Mouse (Mus musculus) ES-Bruce4 (cell line): ENCODE measurements around the gene Nps. TPM values are rescaled to one million over a fixed set of nuclear protein-coding genes. Genes with fewer than 3 reads are reported as not detected.

Source experiments
- H3K27ac ChIP-seq: 2 replicates; pipeline ENCODE4 v1.5.1; 2012; ENCODE audit warnings: low read length, inconsistent platforms; ENCODE audit not compliant: insufficient read depth
- H3K27me3 ChIP-seq: 2 replicates; pipeline ENCODE4 v1.6.1; 2012; ENCODE audit warnings: mild to moderate bottlenecking, low read length, inconsistent platforms; ENCODE audit not compliant: control insufficient read depth, poor library complexity, insufficient read depth, severe bottlenecking
- H3K36me3 ChIP-seq: 2 replicates; pipeline ENCODE4 v1.6.1; 2012; ENCODE audit warnings: inconsistent platforms, mild to moderate bottlenecking, low read length, moderate library complexity; ENCODE audit not compliant: control insufficient read depth, poor library complexity, insufficient read depth, severe bottlenecking
- H3K4me1 ChIP-seq: one replicate; pipeline ENCODE4 v1.8.1; 2011; ENCODE audit warnings: low read length; ENCODE audit not compliant: control insufficient read depth, insufficient read depth
- H3K4me3 ChIP-seq: 2 replicates; pipeline ENCODE4 v1.5.1; 2011; ENCODE audit warnings: low read depth, mild to moderate bottlenecking, low read length
- H3K9ac ChIP-seq: 2 replicates; pipeline ENCODE4 v1.6.1; 2012; ENCODE audit warnings: low read depth, mild to moderate bottlenecking, inconsistent platforms; ENCODE audit not compliant: poor library complexity, severe bottlenecking
- H3K9me3 ChIP-seq: replicated peaks from 2 replicates; pipeline ENCODE4 v1.6.1; 2012; ENCODE audit warnings: mild to moderate bottlenecking, low read length, inconsistent platforms; ENCODE audit not compliant: control insufficient read depth, poor library complexity, insufficient read depth, severe bottlenecking
- CTCF ChIP-seq: IDR thresholded peaks from one replicate; pipeline ENCODE4 v1.8.1; 2011; ENCODE audit warnings: low read depth, low read length
- EP300 ChIP-seq: IDR thresholded peaks from 2 replicates; pipeline ENCODE4 v1.6.1; 2011; ENCODE audit warnings: low read depth, low read length; ENCODE audit not compliant: insufficient read depth
- POLR2A ChIP-seq: IDR thresholded peaks from one replicate; pipeline ENCODE4 v1.8.1; 2011; ENCODE audit warnings: low read length; ENCODE audit not compliant: insufficient read depth
- polyA plus RNA-seq: library from polyadenylated mRNA; stranded (reverse); fragments of >200 nt; gene quantifications from 2 replicates; pipeline ENCODE4 v1.2.4, GENCODE M21; 2011; ENCODE audit warnings: low read depth; ENCODE audit not compliant: missing spikeins, insufficient read depth, insufficient read length

Gene Nps
- polyA plus RNA-seq, 1 experiment: not detected

GRCm38 (mm10) chr7:135226021-135226420, 32.5 kb upstream of the Nps start:
- Histone ChIP-seq H3K27me3 (no peaks in the 10 kb centered on the region), H3K36me3 (no peaks in the 10 kb centered on the region), H3K4me3 (no peak overlapping the region), H3K9me3 (no peaks in the 10 kb centered on the region), H3K4me1 (no peaks in the 10 kb centered on the region), H3K27ac (no peak overlapping the region), H3K9ac (no peak overlapping the region)
- TF ChIP-seq CTCF (no peak), POLR2A (no peak), EP300 (no peak)

GRCm38 (mm10) chr7:135237152-135237551, 21.4 kb upstream of the Nps start:
- TF ChIP-seq EP300 (no peak), POLR2A (no peak), CTCF (no peak)
- Histone ChIP-seq H3K27ac (no peak overlapping the region), H3K9me3 (no peaks in the 10 kb centered on the region), H3K9ac (no peak overlapping the region), H3K36me3 (no peaks in the 10 kb centered on the region), H3K27me3 (no peaks in the 10 kb centered on the region), H3K4me1 (no peaks in the 10 kb centered on the region), H3K4me3 (no peak overlapping the region)

- Histone ChIP-seq H3K4me1 (no peaks in the 10 kb centered on the region), H3K36me3 (no peaks in the 10 kb centered on the region), H3K9me3 (no peaks in the 10 kb centered on the region), H3K9ac (no peak overlapping the region), H3K4me3 (no peak overlapping the region), H3K27me3 (no peaks in the 10 kb centered on the region), H3K27ac (no peak overlapping the region)
- TF ChIP-seq CTCF (no peak), POLR2A (no peak), EP300 (no peak)
Observed at GRCm38 (mm10) chr7:135239441-135239840, 19.1 kb upstream of the Nps start.

DNA sequence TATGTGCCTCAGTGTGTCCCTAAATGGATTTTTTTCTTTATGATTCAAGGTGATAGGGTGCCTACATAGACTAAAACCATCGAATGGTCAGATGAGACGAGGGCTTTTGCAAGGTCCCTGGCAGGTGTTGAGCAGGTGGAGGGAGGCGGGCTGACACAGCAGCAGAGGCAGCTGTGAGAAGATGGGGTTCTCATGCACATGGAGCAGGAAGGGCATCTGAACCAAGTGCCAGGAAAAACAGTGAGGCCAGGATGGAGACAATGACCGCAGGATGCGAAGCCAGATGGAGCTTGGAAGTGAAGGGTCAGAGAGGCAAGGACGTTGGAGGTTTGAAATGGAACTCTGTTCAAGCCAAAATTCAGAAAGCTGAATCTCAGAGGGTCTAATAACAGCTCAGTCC, 18.5 kb upstream of the Nps start:
- no peak for TF ChIP-seq CTCF
- no peak for TF ChIP-seq EP300
- no peak for TF ChIP-seq POLR2A
- H3K9ac ChIP-seq: no peak overlapping the region
- H3K36me3 ChIP-seq: no peaks in the 10 kb centered on the region
- no peak overlapping the region for H3K4me3 ChIP-seq
- H3K27me3 ChIP-seq: no peaks in the 10 kb centered on the region
- no peaks in the 10 kb centered on the region for H3K9me3 ChIP-seq
- no peaks in the 10 kb centered on the region for H3K4me1 ChIP-seq
- H3K27ac ChIP-seq: no peak overlapping the region

GRCm38 (mm10) chr7:135240636-135241035, 17.9 kb upstream of the Nps start:
- no peaks in the 10 kb centered on the region for H3K27me3 ChIP-seq
- no peaks in the 10 kb centered on the region for H3K4me1 ChIP-seq
- no peaks in the 10 kb centered on the region for H3K36me3 ChIP-seq
- H3K27ac ChIP-seq: no peak overlapping the region
- H3K4me3 ChIP-seq: no peak overlapping the region
- TF ChIP-seq POLR2A (no peak), CTCF (no peak), EP300 (no peak)
- no peak overlapping the region for H3K9ac ChIP-seq
- H3K9me3 ChIP-seq: no peaks in the 10 kb centered on the region

DNA sequence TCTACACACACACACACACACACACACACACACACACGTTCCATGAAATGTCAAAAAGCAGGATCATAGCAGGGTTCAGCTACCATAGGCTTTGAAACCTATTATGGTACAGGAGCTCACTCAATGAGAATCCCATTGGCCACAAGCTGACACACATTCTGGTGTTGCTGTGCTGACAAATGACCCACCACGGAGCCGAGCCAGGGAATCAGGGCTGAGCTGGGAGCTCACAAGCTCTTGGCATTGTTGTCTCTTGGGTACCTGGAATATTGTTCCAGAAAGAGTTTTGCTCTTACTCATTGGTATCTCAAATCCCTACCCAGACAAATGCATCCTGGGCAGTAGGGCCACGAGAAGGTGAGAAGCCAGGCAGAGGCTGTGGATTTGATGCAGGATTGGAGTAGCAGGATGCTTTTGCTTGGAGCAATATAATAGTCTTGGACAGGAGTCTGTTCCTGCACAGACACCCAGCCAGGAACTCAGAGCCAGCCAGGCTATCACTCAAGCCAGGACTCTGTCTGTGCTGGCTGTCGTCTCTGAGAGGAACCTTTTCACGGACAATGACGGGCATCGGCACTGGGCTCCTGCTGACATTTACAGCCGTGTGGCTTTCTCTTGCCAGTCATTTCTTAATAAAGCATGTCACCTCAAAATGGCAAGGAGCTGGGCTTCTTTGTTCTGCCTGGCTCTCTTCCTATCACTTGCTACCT, 14.2 kb upstream of the Nps start:
- no peak overlapping the region for H3K4me3 ChIP-seq
- TF ChIP-seq CTCF (no peak), POLR2A (no peak), EP300 (no peak)
- no peak overlapping the region for H3K9ac ChIP-seq

More for the DNA sequence above, 14.2 kb upstream of the Nps start:
- H3K4me1 ChIP-seq: no peaks in the 10 kb centered on the region
- H3K36me3 ChIP-seq: no peaks in the 10 kb centered on the region
- no peak overlapping the region for H3K27ac ChIP-seq
- H3K27me3 ChIP-seq: no peaks in the 10 kb centered on the region
- H3K9me3 ChIP-seq: no peaks in the 10 kb centered on the region
